Mouse (Mus musculus) neural tube, embryonic 13.5 days (tissue): ENCODE results near the gene Cxadr. TPM values are rescaled to one million over a fixed set of nuclear protein-coding genes. Genes with fewer than 3 reads are reported as not detected.

Experiments
- polyA plus RNA-seq: library from polyadenylated mRNA; unstranded; fragments of >200 nt; fragmentation: Nextera tagmentation; extraction: Ambion mirVana; gene quantifications from 2 replicates; pipeline ENCODE4 v1.2.1, GENCODE M21; 2015

Cxadr gene
- polyA plus RNA-seq, 1 experiment from 2014 or later = 92.8 TPM

Other genes starting within 250 kb of the Cxadr start
- 23.8 and 25.3 TPM in 2 replicates for gene Btg3, start 75.7 kb downstream of the Cxadr start, polyA plus RNA-seq